Mouse (Mus musculus): Measurements from ENCODE around the gene Gm12887.

The Gm12887 gene

GRCm38 (mm10) chr4:121622003-121622402 lies at the start of gene Gm12887:
Gene Gm12887, minus strand, starts transcription at chr4:121622103.
- no peak for DNase-seq

DNA sequence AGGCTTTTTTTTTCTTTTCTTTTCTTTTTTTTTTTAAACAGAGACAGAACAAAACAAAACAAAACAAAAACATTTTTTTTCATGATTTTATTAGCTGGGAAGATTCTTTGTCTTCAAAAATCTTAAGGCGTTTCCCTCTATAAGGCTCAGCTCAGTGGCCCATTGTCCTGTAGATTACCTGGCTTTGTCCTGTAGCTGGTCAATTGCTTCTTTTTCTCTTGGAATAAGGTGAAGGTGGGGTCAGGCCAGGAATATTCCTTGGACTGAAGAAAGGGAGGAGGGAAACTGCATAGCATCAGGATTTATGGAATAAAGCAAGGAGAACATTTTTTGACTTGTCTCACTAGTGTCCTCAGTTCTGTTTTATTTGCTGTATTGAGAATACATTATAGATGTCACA lies 35.1 kb upstream of the Gm12887 start:
- no peak for DNase-seq
